Mouse (Mus musculus) 3134 (cell line): ENCODE measurements at regions not wholly inside any gene's neighbourhood (a gene's known extent, or its start where the extent isn't known, plus 50 kb on each side); places are given as distances from the start of the nearest gene placed in this dataset.

Experiments
- DNase-seq: peaks from one replicate; pipeline ENCODE4 v3.0.0-alpha.2; 2011; ENCODE audit warnings: low spot score; ENCODE audit not compliant: insufficient read length; ENCODE audit errors: extremely low read depth

DNA sequence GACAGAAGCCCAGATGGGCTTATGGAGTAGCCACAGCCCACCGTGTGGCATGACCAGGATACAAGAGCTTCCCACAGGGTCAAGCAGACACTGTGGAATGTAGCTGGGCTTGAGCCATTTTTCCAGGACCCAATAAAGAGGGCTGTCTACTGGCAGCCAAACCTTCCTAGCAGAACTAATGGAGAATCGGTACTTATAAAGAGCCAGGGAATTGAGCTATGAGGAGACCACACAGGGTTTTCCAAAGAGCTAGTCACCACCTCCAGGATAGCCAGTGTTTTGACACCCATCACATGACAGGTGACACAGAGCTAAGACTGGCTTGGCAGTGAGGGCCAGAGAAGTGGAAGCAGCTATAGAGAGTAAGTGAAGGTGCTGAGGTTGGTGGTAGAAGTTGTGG lies 149.9 kb downstream of the Map2k4 start:
- no peak for DNase-seq

DNA sequence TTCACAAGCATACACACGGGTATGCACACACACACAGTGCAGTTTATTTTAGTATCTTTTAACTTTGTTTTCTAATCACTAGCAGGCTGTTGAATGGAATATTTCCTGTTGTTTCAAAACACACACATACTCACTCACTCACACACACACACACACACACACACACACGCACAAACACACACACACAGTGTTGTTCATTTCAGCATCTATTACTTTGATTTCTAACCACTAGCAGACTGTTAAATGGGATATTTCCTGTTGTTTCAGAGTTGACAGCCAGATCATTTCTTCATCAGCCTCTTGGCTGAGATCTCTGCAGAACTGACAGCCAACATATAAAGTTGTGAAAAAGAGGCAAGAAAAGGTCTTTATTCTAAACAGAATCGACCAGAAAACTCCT lies 150.9 kb downstream of the Map2k4 start:
- no peak for DNase-seq

DNA sequence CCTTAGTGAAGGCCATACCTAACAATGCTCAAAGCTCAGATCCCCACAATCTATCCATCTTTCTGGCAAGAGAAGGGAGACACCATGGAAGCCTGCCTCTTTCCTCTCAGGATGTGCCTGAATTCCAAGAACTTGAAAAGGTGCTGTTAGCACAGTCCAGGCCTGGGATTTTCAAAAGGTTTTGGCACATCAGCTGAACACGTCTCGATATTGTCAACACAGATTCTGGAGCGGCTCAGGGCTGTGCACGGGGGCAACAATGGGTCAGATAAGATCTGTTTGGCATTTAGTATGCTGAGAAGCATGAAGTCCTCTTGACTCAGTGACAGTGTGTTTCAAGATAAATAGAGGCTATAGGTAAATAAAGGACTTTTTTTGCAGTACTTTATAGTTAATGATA lies 152.8 kb downstream of the Map2k4 start:
- no peak for DNase-seq

DNA sequence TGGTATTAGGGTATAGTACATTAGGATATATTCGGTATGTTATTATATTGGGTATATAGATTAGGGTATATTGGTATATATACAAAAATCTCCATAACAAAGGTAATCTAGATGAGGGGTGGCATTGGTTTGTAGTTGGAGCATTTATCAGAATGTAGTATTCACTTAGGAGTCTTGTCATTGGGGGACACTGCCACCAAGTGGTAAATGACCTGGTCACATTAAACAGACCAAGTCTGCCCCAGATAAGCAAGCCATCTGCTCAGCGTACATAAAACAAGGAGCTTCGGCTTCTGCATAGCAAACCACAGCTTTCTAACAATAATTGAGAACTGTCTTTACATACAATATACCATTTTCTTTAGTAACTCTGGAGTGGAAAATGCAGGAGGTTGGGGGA lies 156.9 kb downstream of the Map2k4 start:
- no peak for DNase-seq

DNA sequence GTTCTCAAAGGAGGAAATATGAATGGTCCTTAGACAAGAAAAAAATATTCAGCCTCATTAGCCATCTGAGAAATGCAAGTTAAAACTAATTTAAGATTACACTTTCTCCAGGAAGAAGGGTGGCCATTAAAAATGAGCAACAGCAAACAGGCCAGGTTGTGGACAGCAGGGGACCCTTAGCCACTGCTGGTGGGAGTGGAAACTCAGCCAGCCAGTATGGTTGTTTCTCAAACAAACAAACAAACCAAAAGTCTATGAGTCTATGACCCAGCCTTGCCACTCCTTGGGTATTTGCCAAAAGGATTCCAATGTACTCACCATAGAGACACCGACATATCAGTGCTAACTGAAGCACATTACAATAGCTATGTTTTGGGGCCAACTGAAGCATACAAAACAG lies 157.7 kb downstream of the Map2k4 start:
- no peak for DNase-seq

DNA sequence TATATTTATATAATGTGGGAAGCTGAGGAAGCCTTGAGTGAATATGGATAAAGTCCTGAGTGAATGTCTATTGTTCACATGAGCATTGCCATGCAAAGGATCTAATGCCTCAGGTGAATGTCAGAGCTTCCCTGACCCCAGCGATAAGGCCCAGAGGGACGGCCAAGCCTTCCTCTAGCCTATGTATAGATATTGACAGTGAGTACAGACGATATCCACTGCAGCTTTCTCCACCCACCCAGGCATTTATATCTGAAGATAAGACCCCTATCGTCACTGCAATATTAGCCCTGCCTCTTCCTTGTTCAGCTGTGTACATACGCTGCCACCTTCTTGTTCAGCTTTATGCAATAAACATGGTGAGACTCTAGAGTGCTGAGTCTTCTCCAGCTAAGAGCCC lies 158.8 kb downstream of the Map2k4 start:
- DNase-seq, result no peak

DNA sequence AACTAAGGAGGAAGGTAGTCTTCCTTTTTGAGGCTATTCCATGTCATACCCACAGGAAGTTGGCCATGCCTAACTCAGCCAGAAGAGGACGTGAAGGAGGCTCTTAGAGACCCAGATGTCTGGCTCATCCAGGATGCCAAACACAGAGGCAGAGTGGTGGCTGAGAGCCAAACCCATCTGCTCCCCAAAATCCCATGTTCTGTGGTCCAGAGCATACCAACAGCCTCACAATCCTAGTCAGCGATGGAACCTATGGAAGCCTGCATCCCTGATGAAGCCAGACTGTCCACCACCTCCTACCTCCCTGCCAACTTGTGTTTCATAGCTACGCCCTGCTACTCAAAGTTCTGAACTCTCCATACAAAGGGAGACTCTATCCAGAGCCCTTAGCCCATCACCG lies 169.1 kb downstream of the Map2k4 start:
- no peak for DNase-seq

DNA sequence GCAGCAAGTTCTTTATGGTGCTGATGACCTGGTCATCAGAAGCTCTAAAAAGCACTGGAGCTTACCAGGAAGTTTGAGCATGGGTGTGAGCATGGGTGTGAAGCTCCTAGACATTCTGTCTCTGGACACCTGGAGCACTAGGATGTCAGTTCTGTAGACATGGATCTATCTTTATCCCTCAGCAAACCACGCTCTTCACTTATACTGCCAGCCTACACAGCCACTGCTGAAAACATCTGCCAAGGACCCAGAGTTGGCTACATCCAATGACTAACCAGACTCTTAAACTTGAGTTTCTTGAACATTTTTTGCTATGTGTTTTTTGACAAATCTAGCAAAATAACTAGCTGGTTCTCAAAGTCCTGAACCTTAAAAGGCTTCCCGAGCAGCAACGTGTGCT lies 177.6 kb downstream of the Map2k4 start:
- no peak for DNase-seq

DNA sequence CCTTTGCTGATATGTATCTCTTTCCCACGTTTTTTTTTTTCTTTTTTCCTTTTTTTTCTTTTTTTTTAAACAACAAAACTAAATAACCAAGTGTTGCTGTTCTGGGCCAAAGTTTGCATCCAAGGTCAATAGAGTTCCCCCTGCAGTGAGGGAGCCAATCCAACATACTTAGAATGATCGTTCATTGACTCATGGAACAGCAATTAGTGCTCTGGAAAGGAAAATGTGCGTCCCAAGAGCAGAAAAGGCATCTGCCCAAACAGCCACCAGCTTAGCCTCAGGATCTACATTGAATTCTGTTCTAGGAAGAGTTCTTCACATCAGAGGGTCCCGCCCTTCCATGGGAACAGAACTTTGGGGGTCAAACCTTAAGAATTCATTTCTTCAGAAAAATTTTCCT lies 179.0 kb downstream of the Map2k4 start:
- DNase-seq, result no peak

DNA sequence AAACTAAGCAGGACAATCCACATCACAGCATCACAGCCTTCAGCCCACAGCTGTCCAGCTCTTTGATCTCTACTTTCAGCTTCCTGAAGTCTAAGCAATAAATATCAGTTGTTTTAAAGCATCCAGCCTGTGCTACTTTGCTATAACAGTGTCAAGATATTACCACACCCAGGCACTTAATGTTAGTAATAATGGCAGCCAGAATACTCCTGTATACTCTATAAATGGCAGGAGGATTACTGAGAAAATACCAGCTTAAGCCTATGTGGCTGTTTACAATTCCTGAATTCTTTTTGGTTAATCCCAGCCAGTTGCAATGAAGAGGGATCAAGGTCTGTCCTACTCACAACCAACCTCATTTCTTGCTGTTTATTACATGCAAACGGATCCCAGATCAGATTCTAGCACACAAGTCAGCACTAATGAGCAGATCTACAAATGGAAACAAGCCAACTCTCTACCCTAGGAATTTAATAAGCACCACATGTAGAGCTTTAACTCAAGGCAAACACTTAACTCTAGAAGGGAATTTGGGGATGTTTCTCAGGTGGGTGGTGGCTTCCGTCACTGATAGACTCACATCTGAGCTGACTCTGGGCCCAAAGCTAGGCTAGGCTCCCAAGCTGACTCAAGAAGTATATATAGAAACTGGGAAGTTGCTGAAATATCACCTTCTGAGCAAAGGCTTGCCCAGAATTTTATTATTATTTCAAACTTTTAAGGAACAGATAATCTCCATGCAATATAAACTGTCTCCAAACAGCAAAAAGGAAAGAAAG lies 190.6 kb downstream of the Map2k4 start:
- no peak for DNase-seq

DNA sequence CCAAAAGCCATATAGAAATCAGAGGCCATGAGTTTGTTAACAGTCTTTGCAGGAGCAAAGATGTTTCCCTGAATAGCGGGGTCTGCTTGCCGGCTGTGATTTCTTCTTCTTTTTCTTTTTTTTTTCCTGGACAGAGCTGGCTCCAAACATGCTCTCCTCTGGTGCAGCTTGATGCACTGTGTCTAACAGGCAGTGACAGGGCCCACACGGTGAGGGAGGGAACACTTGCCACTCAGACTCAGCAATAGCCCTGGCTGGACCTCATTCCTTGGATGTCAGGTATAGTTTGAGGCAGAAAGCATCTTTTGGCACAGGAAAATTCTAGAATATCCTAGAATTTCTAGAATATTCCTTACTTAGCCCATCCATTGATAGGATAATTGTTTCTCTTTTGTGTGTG lies 199.6 kb downstream of the Map2k4 start:
- no peak for DNase-seq

DNA sequence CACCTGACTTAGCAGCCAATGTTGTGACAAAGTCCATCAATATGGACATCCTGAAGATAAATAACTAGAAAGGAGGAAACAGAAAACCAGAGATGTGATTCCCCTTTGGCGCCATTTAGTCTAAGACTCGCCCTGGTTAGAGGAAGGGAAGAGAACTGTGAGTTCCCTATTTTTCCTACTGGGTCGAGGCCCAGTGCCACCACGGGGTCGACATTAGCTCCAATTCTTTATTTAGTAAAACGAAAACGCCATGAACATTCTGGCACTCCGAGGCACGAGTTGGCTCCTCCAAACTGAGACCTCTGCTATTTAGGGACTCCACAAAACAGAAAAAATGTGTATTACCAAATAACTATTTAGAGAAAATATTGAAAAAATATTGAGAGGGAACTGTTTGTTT lies 220.3 kb downstream of the Map2k4 start:
- no peak for DNase-seq

DNA sequence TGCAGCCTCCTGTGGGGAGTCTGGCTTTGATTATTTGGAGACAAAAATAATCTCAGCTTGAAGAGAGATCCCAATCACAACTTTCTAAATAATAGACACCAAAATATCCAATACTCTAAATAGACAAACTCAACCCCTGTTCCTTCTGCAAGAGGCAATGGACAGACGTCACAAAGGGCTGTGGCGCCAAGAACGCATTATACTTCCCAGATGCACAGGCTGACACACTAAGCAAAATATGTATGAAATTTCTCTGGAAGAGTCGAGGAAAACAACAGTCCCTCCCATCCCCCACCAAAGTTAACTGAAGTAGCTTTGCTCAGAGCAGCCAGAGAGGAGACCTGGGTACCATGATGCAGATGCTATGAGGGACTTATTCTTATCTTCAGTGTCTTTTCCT lies 229.9 kb downstream of the Map2k4 start:
- no peak for DNase-seq

DNA sequence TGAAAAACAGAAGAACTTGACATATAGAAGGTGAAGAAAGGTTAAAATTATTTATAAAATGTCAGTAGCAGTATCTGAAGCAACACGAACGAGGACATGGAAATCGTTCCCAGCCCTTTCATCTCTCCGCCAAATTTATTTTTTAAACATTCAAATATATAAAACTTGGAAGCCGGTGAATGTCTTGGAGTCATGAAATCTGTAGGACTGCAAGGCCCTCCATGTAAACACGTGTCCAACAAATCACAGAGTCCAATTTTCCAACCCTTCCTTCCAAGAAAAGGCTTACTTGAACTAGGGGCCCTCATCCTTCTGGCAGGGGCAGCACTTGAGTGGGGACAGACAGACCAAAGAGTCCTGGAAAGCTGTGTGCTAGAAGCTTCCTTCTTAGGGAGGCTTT lies 237.0 kb downstream of the Map2k4 start:
- DNase-seq, result no peak

DNA sequence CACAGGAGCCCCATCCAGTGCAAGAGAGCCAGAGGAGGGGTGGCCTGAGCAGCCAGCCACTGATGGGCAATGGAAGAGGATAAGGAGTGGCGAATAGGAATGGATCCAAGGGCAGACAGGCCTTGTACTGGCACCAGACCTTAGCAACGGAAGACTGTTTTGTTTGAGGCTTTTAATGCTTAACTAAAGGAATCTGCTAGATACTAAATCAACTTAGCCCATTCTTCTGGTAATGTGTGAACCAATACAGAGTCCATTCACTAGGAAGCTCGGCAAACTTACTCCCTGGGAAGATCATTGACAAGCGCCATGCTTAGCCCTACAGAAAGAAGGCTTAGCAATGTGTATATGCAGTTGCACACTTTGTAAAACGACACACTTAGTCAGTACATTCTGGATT lies 243.8 kb downstream of the Map2k4 start:
- DNase-seq, result no peak

DNA sequence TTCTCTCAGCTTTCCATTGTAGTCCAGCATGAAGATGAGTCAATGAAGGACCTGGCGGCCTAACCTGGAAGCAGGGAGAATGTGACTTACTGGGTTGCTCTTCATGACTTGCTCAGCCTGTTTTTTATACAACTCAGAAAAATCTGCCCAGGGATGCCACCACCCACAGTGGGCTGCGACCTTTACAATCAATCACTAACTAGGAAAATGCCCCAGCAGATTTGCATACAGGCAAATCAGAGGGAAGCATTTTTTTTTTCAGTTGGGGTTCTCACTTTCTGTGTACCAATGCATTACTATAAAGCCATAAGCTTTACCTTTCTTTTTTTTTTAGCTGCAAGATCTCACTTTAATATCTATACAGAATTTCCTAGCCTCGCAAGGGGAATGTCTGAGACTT lies 244.5 kb downstream of the Map2k4 start:
- DNase-seq, result no peak

DNA sequence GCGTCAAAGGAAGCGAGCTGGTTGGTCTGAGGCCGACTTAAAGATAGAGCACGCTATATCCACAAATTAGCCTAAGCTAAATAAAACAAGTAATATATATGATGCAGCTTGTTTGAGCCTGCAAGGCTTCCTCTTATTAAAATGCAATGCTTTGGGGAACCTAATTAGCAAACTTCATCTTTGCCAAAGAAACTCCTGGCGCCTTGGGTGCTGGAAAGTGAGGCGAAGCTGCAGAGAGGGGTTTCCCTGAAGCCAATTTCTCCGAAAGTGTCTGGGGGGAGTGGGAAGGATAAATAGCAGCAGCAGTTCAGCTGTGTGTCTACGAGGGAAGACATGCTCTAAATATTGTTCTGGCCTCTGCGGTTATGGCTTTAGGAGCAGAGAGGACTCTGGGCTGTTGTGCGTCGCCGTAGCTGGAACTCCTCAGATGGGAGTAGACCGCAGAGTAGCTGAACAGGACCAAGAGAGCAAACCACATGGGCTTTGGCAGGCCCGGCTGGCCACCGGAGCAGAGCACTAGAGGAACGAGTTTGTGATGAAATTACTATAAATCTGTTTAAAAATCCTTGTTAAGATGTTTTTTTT lies 251.0 kb downstream of the Map2k4 start:
- DNase-seq, result no peak

DNA sequence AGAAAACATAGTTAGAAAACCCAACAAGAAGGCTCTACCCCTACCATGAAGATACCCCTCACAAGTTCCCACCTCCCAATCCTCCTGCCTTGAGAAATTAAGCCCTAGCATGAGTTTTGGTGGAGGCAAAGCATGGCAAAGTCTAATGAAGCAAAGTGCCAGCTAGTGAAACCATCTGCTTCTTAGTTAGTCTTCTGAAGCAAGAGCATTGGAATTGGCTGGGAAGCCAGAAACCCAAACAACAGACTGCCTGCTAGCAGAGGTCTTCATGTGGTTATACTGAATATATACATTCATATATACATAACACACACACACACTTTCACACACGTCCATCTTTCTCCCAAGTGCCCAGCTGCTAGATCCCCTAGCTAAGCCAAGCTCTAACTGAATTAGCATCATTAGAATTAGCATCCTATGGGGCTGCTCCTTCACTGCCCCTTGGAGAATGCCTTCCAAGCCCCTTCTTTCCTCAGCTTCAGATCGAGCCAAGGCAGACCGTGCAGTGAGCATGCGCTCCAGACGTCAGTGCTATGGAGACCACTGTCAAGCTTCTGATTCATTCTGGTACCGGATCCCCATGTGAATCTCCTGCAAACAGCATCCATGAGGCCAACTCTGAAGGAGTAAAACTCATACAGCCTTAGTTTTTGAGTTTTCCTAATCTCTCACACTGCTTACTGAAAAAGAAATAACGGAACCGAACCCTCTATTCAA lies 252.2 kb downstream of the Map2k4 start:
- DNase-seq, result no peak

DNA sequence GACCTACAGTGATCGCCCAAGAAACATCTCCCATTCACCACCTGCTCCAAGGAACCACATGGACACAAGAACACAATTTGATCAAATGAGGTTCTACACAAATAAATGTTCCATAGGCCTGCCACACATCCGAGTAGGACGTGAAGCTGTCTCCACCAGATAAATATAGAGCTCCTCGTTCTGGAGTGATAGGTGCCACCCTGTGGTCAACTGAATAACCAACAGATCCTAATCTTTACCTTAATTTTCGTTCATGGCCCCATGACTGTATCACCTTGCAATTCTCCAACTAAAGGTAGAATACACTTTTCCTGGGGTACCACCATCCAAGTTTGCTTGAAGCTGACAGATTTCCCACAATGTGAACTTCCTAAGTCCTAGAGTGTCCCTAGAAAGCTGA lies 257.4 kb downstream of the Map2k4 start:
- no peak for DNase-seq

DNA sequence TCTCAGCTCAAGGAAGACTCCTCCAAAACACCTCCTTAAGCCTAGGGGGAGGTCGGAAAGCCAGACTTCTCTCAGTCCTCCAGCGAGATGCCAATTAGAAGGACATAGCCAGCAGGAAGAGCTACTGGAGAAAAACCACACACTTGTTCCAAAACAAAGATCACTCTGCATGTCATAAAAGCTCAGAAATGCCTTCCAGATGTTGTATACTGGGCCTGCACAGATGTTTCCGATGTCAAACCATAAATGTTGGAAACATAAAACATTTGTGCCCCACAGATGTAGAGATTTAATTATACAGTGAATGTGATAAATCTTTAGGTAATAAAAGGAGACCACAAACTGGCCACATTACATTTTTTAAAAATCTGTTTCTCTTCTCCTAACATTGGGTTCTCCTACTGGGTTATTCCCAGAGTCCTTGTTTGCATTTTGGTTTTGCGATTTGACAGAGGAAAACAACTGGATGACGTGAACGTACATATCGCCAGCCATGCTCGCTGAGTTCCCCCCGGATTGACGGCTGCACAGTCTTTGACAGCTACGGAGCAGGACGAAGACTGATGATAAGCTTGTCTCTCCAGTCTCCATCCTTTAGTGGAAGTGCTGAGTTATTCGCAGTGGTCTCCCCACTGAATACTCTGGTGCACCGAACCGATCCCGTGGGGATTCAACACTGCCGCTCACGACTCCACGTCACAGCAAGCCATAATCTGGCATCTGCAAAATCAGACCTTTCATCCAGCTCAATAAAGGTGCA lies 235.5 kb upstream of the Myocd start:
- DNase-seq, result no peak

DNA sequence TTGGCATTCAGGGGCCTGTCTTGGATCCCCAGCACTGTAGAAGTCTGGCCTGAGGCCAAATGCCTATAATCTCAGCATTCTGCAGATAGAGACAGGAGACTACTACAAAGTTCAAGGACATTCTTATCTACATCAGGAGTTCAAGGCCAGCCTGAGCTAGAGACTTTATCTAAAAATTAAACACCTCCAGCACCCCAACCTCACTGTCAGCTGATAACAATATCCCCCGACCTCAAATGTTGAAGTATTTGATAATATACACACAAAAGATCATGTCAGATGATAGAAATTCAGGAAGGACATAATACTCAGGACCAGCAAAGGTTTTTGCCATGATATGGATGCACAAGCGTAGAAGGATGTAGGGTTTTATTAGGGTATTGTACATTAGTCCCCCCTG lies 228.2 kb upstream of the Myocd start:
- DNase-seq, result no peak
